Mouse (Mus musculus) embryonic stem cell, embryonic (primary cell): ENCODE measurements around the gene Taok3.

Source experiments
- CTCF ChIA-PET, 4 experiments: fragments of 300-600 bp in 2 of 4; fragments of 350-600 bp in 2 of 4; sonication (Branson Sonifier 250); formaldehyde crosslinking; loops; one replicate each; lab custom pipeline; 2022; ENCODE audit warnings: inconsistent platforms in 2 of 4; lab: Charles Lee
- POLR2A ChIA-PET, 4 experiments: fragments of 300-600 bp in 2 of 4; fragments of 350-600 bp in 2 of 4; sonication (Branson Sonifier 250); formaldehyde crosslinking; loops; one replicate each; lab custom pipeline; 2022; ENCODE audit warnings: antibody characterized with exemption in 4 of 4, inconsistent platforms in 1 of 4; lab: Charles Lee

The Taok3 gene

GRCm38 (mm10) chr5:117127051-117127450, 7.1 kb downstream of the Taok3 start:
- POLR2A ChIA-PET, result interaction anchor here in 1 of 4 experiments (0.6 kb wide), 1 partner anchor 8 kb away, joined by 3 read pairs; no protein-coding TSS in a partner anchor
- CTCF ChIA-PET, result interaction anchor here in 1 of 4 experiments (1.4 kb wide), 1 partner anchor 12 kb away, joined by 5 read pairs; no protein-coding TSS in a partner anchor

- CTCF ChIA-PET, result no interaction called here
Measured at GRCm38 (mm10) chr5:117130726-117131125, 10.8 kb downstream of the Taok3 start.

GRCm38 (mm10) chr5:117133446-117134065, 13.6 kb downstream of the Taok3 start:
- ChIA-PET POLR2A (interaction anchor here in 1 of 4 experiments (0.6 to 2.0 kb wide), 2 partner anchors 14 to 1232 kb away, joined by 3 to 6 read pairs; no protein-coding TSS in a partner anchor), CTCF (interaction anchor here in 2 of 4 experiments (0.6 to 1.2 kb wide), 3 partner anchors 11 to 581 kb away, joined by 4 to 10 read pairs (median 4); no protein-coding TSS in a partner anchor)

More at GRCm38 (mm10) chr5:117130726-117131125, 10.8 kb downstream of the Taok3 start:
- POLR2A ChIA-PET, result interaction anchor here in 1 of 4 experiments (1.0 kb wide), 1 partner anchor 11 kb away, joined by 4 read pairs; the partner anchor contains the start of gene Taok3

- ChIA-PET POLR2A (interaction anchor here in 2 of 4 experiments (0.6 to 2.0 kb wide), 5 partner anchors 15 to 343 kb away, joined by 3 to 6 read pairs (median 4); no protein-coding TSS in a partner anchor), CTCF (interaction anchor here in 3 of 4 experiments (0.5 to 1.2 kb wide), 4 partner anchors 10 to 369 kb away, joined by 3 to 4 read pairs (median 4); no protein-coding TSS in a partner anchor)
Measured at GRCm38 (mm10) chr5:117134066-117134888, 14.3 kb downstream of the Taok3 start.

GRCm38 (mm10) chr5:117134889-117135456, 15.0 kb downstream of the Taok3 start:
- ChIA-PET CTCF (interaction anchor here in 3 of 4 experiments (0.5 to 1.2 kb wide), 5 partner anchors 9 to 1491 kb away, joined by 3 to 10 read pairs (median 4); no protein-coding TSS in a partner anchor), POLR2A (interaction anchor here in 2 of 4 experiments (0.6 to 2.0 kb wide), 6 partner anchors 8 to 152 kb away, joined by 3 to 6 read pairs (median 3); no protein-coding TSS in a partner anchor)

GRCm38 (mm10) chr5:117135869-117136268, 15.9 kb downstream of the Taok3 start:
- ChIA-PET CTCF (interaction anchor here in 2 of 4 experiments (0.6 to 0.9 kb wide), 4 partner anchors 8 to 41 kb away, joined by 3 to 19 read pairs (median 4); no protein-coding TSS in a partner anchor), POLR2A (interaction anchor here in 2 of 4 experiments (0.7 to 1.5 kb wide), 6 partner anchors 17 to 1281 kb away, joined by 3 to 4 read pairs (median 3); no protein-coding TSS in a partner anchor)

GRCm38 (mm10) chr5:117136570-117136969, 16.6 kb downstream of the Taok3 start:
- CTCF ChIA-PET, result interaction anchor here in 1 of 4 experiments (0.9 kb wide), 1 partner anchor 42 kb away, joined by 4 read pairs; no protein-coding TSS in a partner anchor
- POLR2A ChIA-PET, result interaction anchor here in 2 of 4 experiments (0.5 to 1.5 kb wide), 5 partner anchors 56 to 1281 kb away, joined by 3 read pairs; no protein-coding TSS in a partner anchor

- CTCF ChIA-PET, result no interaction called here
- POLR2A ChIA-PET, result interaction anchor here in 1 of 4 experiments (0.5 to 1.5 kb wide), 3 partner anchors 56 to 697 kb away, joined by 3 read pairs; no protein-coding TSS in a partner anchor
Measured at GRCm38 (mm10) chr5:117137011-117137410, 17.1 kb downstream of the Taok3 start.

- POLR2A ChIA-PET, result interaction anchor here in 2 of 4 experiments (1.1 to 1.6 kb wide), 3 partner anchors 16 to 18 kb away, joined by 3 to 6 read pairs (median 5); partner anchors contain the start of gene Taok3 (in 2 of the 2)
- CTCF ChIA-PET, result no interaction called here
Measured at GRCm38 (mm10) chr5:117137594-117137993, 17.7 kb downstream of the Taok3 start.

- ChIA-PET POLR2A (interaction anchor here in 2 of 4 experiments (0.8 to 1.6 kb wide), 4 partner anchors 14 to 19 kb away, joined by 3 to 6 read pairs (median 4); partner anchors contain the start of gene Taok3 (in 2 of the 2)), CTCF (interaction anchor here in 1 of 4 experiments (0.6 kb wide), 1 partner anchor 8 kb away, joined by 3 read pairs; no protein-coding TSS in a partner anchor)
Measured at GRCm38 (mm10) chr5:117138295-117138988, 18.5 kb downstream of the Taok3 start.

GRCm38 (mm10) chr5:117139822-117140221, 19.9 kb downstream of the Taok3 start:
- CTCF ChIA-PET, result interaction anchor here in 2 of 4 experiments (0.6 to 1.3 kb wide), 4 partner anchors 8 to 648 kb away, joined by 3 to 4 read pairs (median 3); partner anchors contain the start of gene Taok3 (in 1 of the 2)

GRCm38 (mm10) chr5:117140374-117140773, 20.4 kb downstream of the Taok3 start:
- ChIA-PET POLR2A (interaction anchor here in 2 of 4 experiments (0.9 kb wide), 2 partner anchors 13 to 21 kb away, joined by 3 to 4 read pairs; partner anchors contain the start of gene Taok3 (in 1 of the 2)), CTCF (interaction anchor here in 2 of 4 experiments (0.6 to 1.3 kb wide), 3 partner anchors 14 to 452 kb away, joined by 3 to 5 read pairs (median 3); partner anchors contain the start of gene Taok3 (in 1 of the 2))

More at GRCm38 (mm10) chr5:117139822-117140221, 19.9 kb downstream of the Taok3 start:
- POLR2A ChIA-PET, result interaction anchor here in 1 of 4 experiments (0.9 kb wide), 1 partner anchor 20 kb away, joined by 4 read pairs; the partner anchor contains the start of gene Taok3

- CTCF ChIA-PET, result interaction anchor here in 3 of 4 experiments (0.5 to 2.0 kb wide), 18 partner anchors 8 to 147 kb away, joined by 3 to 19 read pairs (median 4); partner anchors contain the start of genes Suds3 (in 1 of the 3) and Taok3 (in 1 of the 3)
Measured at GRCm38 (mm10) chr5:117143721-117144135, 23.8 kb downstream of the Taok3 start.

GRCm38 (mm10) chr5:117146165-117146564, 26.2 kb downstream of the Taok3 start:
- ChIA-PET CTCF (interaction anchor here in 3 of 4 experiments (0.6 to 0.7 kb wide), 3 partner anchors 8 to 161 kb away, joined by 3 to 6 read pairs (median 3); no protein-coding TSS in a partner anchor), POLR2A (no interaction called here)

More at GRCm38 (mm10) chr5:117143721-117144135, 23.8 kb downstream of the Taok3 start:
- POLR2A ChIA-PET, result interaction anchor here in 2 of 4 experiments (0.5 to 1.4 kb wide), 3 partner anchors 16 to 682 kb away, joined by 3 to 5 read pairs (median 3); partner anchors contain the start of gene Taok3 (in 1 of the 2)

GRCm38 (mm10) chr5:117147187-117148095, 27.5 kb downstream of the Taok3 start:
- ChIA-PET CTCF (interaction anchor here in 2 of 4 experiments (0.7 to 0.9 kb wide), 3 partner anchors 33 to 1672 kb away, joined by 3 read pairs; no protein-coding TSS in a partner anchor), POLR2A (interaction anchor here (0.6 to 1.5 kb wide), 5 partner anchors 28 to 160 kb away, joined by 3 to 5 read pairs (median 5); partner anchors contain the start of gene Taok3 (in 1 of the 4))
